Mouse (Mus musculus): ENCODE measurements at regions not wholly inside any gene's neighbourhood (a gene's known extent, or its start where the extent isn't known, plus 50 kb on each side); places are given as distances from the start of the nearest gene placed in this dataset.
"Not testable (repeated sequence)": the region's sequence is repeated elsewhere in the genome, so short reads cannot be mapped to it uniquely, and the experiment has no call there.

GRCm38 (mm10) chr10:10116442-10116841 is 215.6 kb upstream of the Stxbp5 start:
- intact Hi-C loops (cut with DNase I) = no loop called here
- no peak for DNase-seq

- DNase-seq = no peak
- intact Hi-C loops (cut with DNase I) = no loop called here
Observed at GRCm38 (mm10) chr10:10113256-10113655, 212.4 kb upstream of the Stxbp5 start.

GRCm38 (mm10) chr10:10111055-10111454 is 210.2 kb upstream of the Stxbp5 start:
- no peak for DNase-seq
- intact Hi-C loops (cut with DNase I) = no loop called here

GRCm38 (mm10) chr10:10109867-10110266 is 209.0 kb upstream of the Stxbp5 start:
- intact Hi-C loops (cut with DNase I) = loop anchor here (5.0 kb wide), 1 partner anchor 213 kb away; no protein-coding TSS in a partner anchor

GRCm38 (mm10) chr10:10107123-10107525 is 206.2 kb upstream of the Stxbp5 start:
- intact Hi-C loops (cut with DNase I) = loop anchor here (5.0 kb wide), 1 partner anchor 210 kb away; no protein-coding TSS in a partner anchor
- DNase-seq = peak; percentile 45

More at GRCm38 (mm10) chr10:10109867-10110266, 209.0 kb upstream of the Stxbp5 start:
- no peak for DNase-seq

- no peak for DNase-seq
- intact Hi-C loops (cut with DNase I) = loop anchor here (5.0 kb wide), 1 partner anchor 209 kb away; no protein-coding TSS in a partner anchor
Observed at GRCm38 (mm10) chr10:10106646-10107045, 205.8 kb upstream of the Stxbp5 start.

GRCm38 (mm10) chr10:10101641-10102040 is 200.8 kb upstream of the Stxbp5 start:
- intact Hi-C loops (cut with DNase I) = no loop called here
- no peak for DNase-seq

- no peak for DNase-seq
- intact Hi-C loops (cut with DNase I) = no loop called here
Observed at GRCm38 (mm10) chr10:10098521-10098920, 197.6 kb upstream of the Stxbp5 start.

GRCm38 (mm10) chr10:10094113-10094512 is 193.2 kb upstream of the Stxbp5 start:
- no peak for DNase-seq
- intact Hi-C loops (cut with DNase I) = no loop called here

GRCm38 (mm10) chr10:10093713-10094112 is 192.8 kb upstream of the Stxbp5 start:
- intact Hi-C loops (cut with DNase I) = no loop called here
- peak; percentile 36 for DNase-seq

- DNase-seq = no peak
- intact Hi-C loops (cut with DNase I) = no loop called here
Observed at GRCm38 (mm10) chr10:10085934-10086333, 185.1 kb upstream of the Stxbp5 start.

- intact Hi-C loops (cut with DNase I) = no loop called here
Observed at GRCm38 (mm10) chr10:10070146-10070545, 169.3 kb upstream of the Stxbp5 start.

GRCm38 (mm10) chr10:10069704-10070103 is 168.8 kb upstream of the Stxbp5 start:
- intact Hi-C loops (cut with DNase I); DNase-seq: not testable (repeated sequence)

More at GRCm38 (mm10) chr10:10070146-10070545, 169.3 kb upstream of the Stxbp5 start:
- DNase-seq = no peak

GRCm38 (mm10) chr10:10046753-10047152 is 145.9 kb upstream of the Stxbp5 start:
- intact Hi-C loops (cut with DNase I) = no loop called here
- no peak for DNase-seq

GRCm38 (mm10) chr10:10046318-10046717 is 145.4 kb upstream of the Stxbp5 start:
- intact Hi-C loops (cut with DNase I) = no loop called here
- no peak for DNase-seq

- intact Hi-C loops (cut with DNase I) = no loop called here
- no peak for DNase-seq
Observed at GRCm38 (mm10) chr10:10009244-10009643, 108.4 kb upstream of the Stxbp5 start.

- intact Hi-C loops (cut with DNase I) = no loop called here
- no peak for DNase-seq
Observed at GRCm38 (mm10) chr10:9998621-9999020, 97.7 kb upstream of the Stxbp5 start.

- intact Hi-C loops (cut with DNase I) = no loop called here
- DNase-seq = no peak
Observed at GRCm38 (mm10) chr10:9996211-9996610, 95.3 kb upstream of the Stxbp5 start.

- DNase-seq = no peak
- intact Hi-C loops (cut with DNase I) = no loop called here
Observed at GRCm38 (mm10) chr10:9992798-9993197, 91.9 kb upstream of the Stxbp5 start.

- DNase-seq = no peak
- intact Hi-C loops (cut with DNase I) = loop anchor here (2.0 kb wide), 1 partner anchor 69 kb away; no protein-coding TSS in a partner anchor
Observed at GRCm38 (mm10) chr10:9985407-9985806, 84.5 kb upstream of the Stxbp5 start.

- DNase-seq = no peak
- intact Hi-C loops (cut with DNase I) = no loop called here
Observed at GRCm38 (mm10) chr10:9976424-9976823, 75.5 kb upstream of the Stxbp5 start.
